16 mouse cellular contexts compared by ENCODE assay signal in the genomic region with DNA sequence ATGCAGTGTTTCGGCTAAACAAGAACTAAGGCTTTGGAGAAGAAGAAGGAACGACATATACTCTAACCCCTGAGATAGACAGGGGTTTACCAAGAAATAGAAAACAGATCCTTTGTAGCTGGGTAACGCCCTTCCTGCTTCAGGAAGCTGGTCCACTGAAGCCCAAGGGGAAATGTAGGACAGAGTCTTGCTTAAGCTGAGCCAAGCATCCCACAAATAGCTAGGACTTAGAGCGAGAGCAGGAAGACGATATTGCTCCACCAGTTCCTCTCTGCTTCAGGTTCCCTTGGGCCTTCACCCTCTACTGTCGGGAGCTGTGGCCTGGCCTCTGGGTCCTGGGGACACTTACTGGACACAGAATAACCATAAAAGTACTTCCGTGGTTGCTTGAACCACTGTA.
DNase-seq lines count a peak whose midpoint lies in the region; ATAC-seq and TF ChIP-seq lines count a peak whose summit lies in the region.
"Had no signal": no experiment of that assay in that cellular context is flagged by ENCODE, and none has a peak within 500 bp of the region (broad histone marks: within the 10 kb centered on the region; RNA-seq: fewer than 3 reads in every experiment).

No protein-coding gene starts in this region.

- H3K4me3 ChIP-seq in embryonic facial prominence, embryonic 14.5 days (ENCODE audit: low read depth, low read length) = no peak overlapping the region
- no peak overlapping the region for H3K4me3 ChIP-seq in embryonic facial prominence, embryonic 10.5 days
- no peak overlapping the region for H3K4me3 ChIP-seq in heart, postnatal 0 days (ENCODE audit: low read depth, low read length)
- no peak overlapping the region for H3K4me3 ChIP-seq in macrophage (ENCODE audit: inconsistent target)
- H3K4me3 ChIP-seq in stomach, postnatal 0 days (ENCODE audit: low read depth, low read length) = no peak overlapping the region
- H3K4me3 ChIP-seq: embryonic facial prominence, embryonic 12.5 days; forebrain, embryonic 10.5 days had no signal

- no peak overlapping the region for H3K4me2 ChIP-seq in embryonic facial prominence, embryonic 14.5 days (ENCODE audit: low read depth, low read length)
- no peak overlapping the region for H3K4me2 ChIP-seq in heart, postnatal 0 days (ENCODE audit: low read depth, low read length)
- no peak overlapping the region for H3K4me2 ChIP-seq in stomach, postnatal 0 days (replicated peaks; ENCODE audit: low read depth)
- H3K4me2 ChIP-seq: embryonic facial prominence, embryonic 12.5 days had no signal

- TF ChIP-seq CTCF in heart, postnatal 0 days (IDR thresholded peaks at IDR 0.05; ENCODE audit: low read depth) = no peak
- TF ChIP-seq CTCF in stomach, postnatal 0 days (IDR thresholded peaks at IDR 0.05; ENCODE audit: low read depth) = no peak

- no peak overlapping the region for H3K27ac ChIP-seq in embryonic facial prominence, embryonic 14.5 days (replicated peaks; ENCODE audit: low read depth, low read length)
- H3K27ac ChIP-seq in embryonic facial prominence, embryonic 10.5 days (replicated peaks) = no peak overlapping the region
- no peak overlapping the region for H3K27ac ChIP-seq in heart, postnatal 0 days (ENCODE audit: low read depth)
- peak overlapping the region; percentile 73 for H3K27ac ChIP-seq in macrophage
- no peak overlapping the region for H3K27ac ChIP-seq in stomach, postnatal 0 days (replicated peaks)
- H3K27ac ChIP-seq: embryonic facial prominence, embryonic 12.5 days; forebrain, embryonic 10.5 days; liver, embryonic 14.5 days had no signal

- H3K36me3 ChIP-seq in embryonic facial prominence, embryonic 14.5 days (ENCODE audit: control insufficient read depth, insufficient read depth, low read length) = no peaks in the 10 kb centered on the region
- no peaks in the 10 kb centered on the region for H3K36me3 ChIP-seq in embryonic facial prominence, embryonic 10.5 days (replicated peaks)
- no peaks in the 10 kb centered on the region for H3K36me3 ChIP-seq in heart, postnatal 0 days (replicated peaks; ENCODE audit: control insufficient read depth, insufficient read depth, low read length)
- H3K36me3 ChIP-seq in macrophage (ENCODE audit: inconsistent target) = no peaks in the 10 kb centered on the region
- no peaks in the 10 kb centered on the region for H3K36me3 ChIP-seq in stomach, postnatal 0 days (ENCODE audit: control insufficient read depth, insufficient read depth, low read length)
- H3K36me3 ChIP-seq: embryonic facial prominence, embryonic 12.5 days; forebrain, embryonic 10.5 days had no signal

- ATAC-seq in embryonic facial prominence, embryonic 14.5 days (ENCODE audit: low read depth) = no peak
- no peak for ATAC-seq in heart, postnatal 0 days (ENCODE audit: insufficient read depth, low read depth)
- ATAC-seq in stomach, postnatal 0 days (ENCODE audit: low FRiP score, low TSS enrichment) = no peak
- ATAC-seq: hindbrain, embryonic 16.5 days had no signal

- no peaks in the 10 kb centered on the region for H3K9me3 ChIP-seq in embryonic facial prominence, embryonic 14.5 days (ENCODE audit: control insufficient read depth, low read length)
- no peaks in the 10 kb centered on the region for H3K9me3 ChIP-seq in embryonic facial prominence, embryonic 10.5 days
- no peaks in the 10 kb centered on the region for H3K9me3 ChIP-seq in heart, postnatal 0 days (replicated peaks; ENCODE audit: control insufficient read depth, low read length)
- H3K9me3 ChIP-seq in stomach, postnatal 0 days (ENCODE audit: control insufficient read depth, low read length) = no peaks in the 10 kb centered on the region
- H3K9me3 ChIP-seq: embryonic facial prominence, embryonic 12.5 days; forebrain, embryonic 10.5 days had no signal

- DNase-seq in embryonic facial prominence, embryonic 14.5 days (ENCODE audit: low spot score) = peak; percentile 19
- DNase-seq in embryonic facial prominence, embryonic 10.5 days (ENCODE audit: low spot score) = no peak
- peak; percentile 20 for DNase-seq in kidney, adult 9 months
- DNase-seq in kidney, adult 8-10 months = no peak
- peak; percentile 10 for DNase-seq in heart, postnatal 0 days (ENCODE audit: low spot score)
- DNase-seq in stomach, postnatal 0 days (ENCODE audit: low spot score) = no peak
- no peak for DNase-seq in thymus, adult 18-20 months
- DNase-seq: cerebellum, postnatal 14 days; layer of hippocampus, adult 9-11 months; midbrain, embryonic 14.5 days; thymus, postnatal 36 days had no signal

- no peaks in the 10 kb centered on the region for H3K4me1 ChIP-seq in embryonic facial prominence, embryonic 14.5 days (ENCODE audit: control insufficient read depth, insufficient read depth, low read length)
- peaks cover 14% of the 10 kb centered on the region for H3K4me1 ChIP-seq in embryonic facial prominence, embryonic 10.5 days
- H3K4me1 ChIP-seq in heart, postnatal 0 days (ENCODE audit: control insufficient read depth, insufficient read depth) = no peaks in the 10 kb centered on the region
- no peaks in the 10 kb centered on the region for H3K4me1 ChIP-seq in stomach, postnatal 0 days (replicated peaks; ENCODE audit: control insufficient read depth, insufficient read depth)

- WGBS in embryonic facial prominence, embryonic 14.5 days = 49% methylated on average over 7 of the region's 7 CpGs
- 63% methylated on average over 7 of the region's 7 CpGs for WGBS in embryonic facial prominence, embryonic 10.5 days
- WGBS in heart, postnatal 0 days = 52% methylated on average over 7 of the region's 7 CpGs
- WGBS in macrophage (ENCODE audit: missing documents) = 27% methylated on average over 7 of the region's 7 CpGs
- 64% methylated on average over 7 of the region's 7 CpGs for WGBS in stomach, postnatal 0 days

- TF ChIP-seq EP300 in heart, postnatal 0 days (IDR thresholded peaks at IDR 0.05; ENCODE audit: low read depth) = no peak
- TF ChIP-seq EP300 in stomach, postnatal 0 days (optimal IDR thresholded peaks at IDR 0.05) = no peak

- H3K79me2 ChIP-seq in macrophage (ENCODE audit: inconsistent target) = no peaks in the 10 kb centered on the region

- no peaks in the 10 kb centered on the region for H3K27me3 ChIP-seq in embryonic facial prominence, embryonic 14.5 days (replicated peaks; ENCODE audit: control insufficient read depth, insufficient read depth, low read length)
- no peaks in the 10 kb centered on the region for H3K27me3 ChIP-seq in embryonic facial prominence, embryonic 10.5 days (replicated peaks; ENCODE audit: low read depth, poor library complexity, severe bottlenecking)
- no peaks in the 10 kb centered on the region for H3K27me3 ChIP-seq in heart, postnatal 0 days (ENCODE audit: control insufficient read depth, insufficient read depth, low read length)
- no peaks in the 10 kb centered on the region for H3K27me3 ChIP-seq in stomach, postnatal 0 days (ENCODE audit: control insufficient read depth, insufficient read depth, low read length)
- H3K27me3 ChIP-seq: embryonic facial prominence, embryonic 12.5 days had no signal

- no peak overlapping the region for H3K9ac ChIP-seq in embryonic facial prominence, embryonic 14.5 days (ENCODE audit: low read depth, low read length)
- no peak overlapping the region for H3K9ac ChIP-seq in heart, postnatal 0 days (replicated peaks; ENCODE audit: low read depth, low read length)
- no peak overlapping the region for H3K9ac ChIP-seq in stomach, postnatal 0 days (ENCODE audit: low read length)
- H3K9ac ChIP-seq: embryonic facial prominence, embryonic 12.5 days; liver, embryonic 14.5 days had no signal

Comparison
In these comparisons a context has a peak if more than half of its experiments do, and no peak if none do; other contexts are left out.
1. DNase-seq: peak in embryonic facial prominence, embryonic 14.5 days (single experiment), kidney, adult 9 months (single experiment) and heart, postnatal 0 days (single experiment); none in embryonic facial prominence, embryonic 10.5 days (single experiment), kidney, adult 8-10 months (0 of 2), stomach, postnatal 0 days (single experiment) and thymus, adult 18-20 months (0 of 2).